Mouse (Mus musculus) midbrain, postnatal 0 days (tissue): ENCODE results near the gene Tinag. TPM values are rescaled to one million over a fixed set of nuclear protein-coding genes. Genes with fewer than 3 reads are reported as not detected.

Experiments used
- ATAC-seq: fragments of 200-750 bp; cut with Nextera tagmentation; 2 replicates; pipeline ENCODE4 v1.8.0; 2017; ENCODE audit warnings: moderate number of reproducible peaks, mild to moderate bottlenecking, moderate TSS enrichment, moderate library complexity; ENCODE audit not compliant: low FRiP score
- DNase-seq: peaks from one replicate; pipeline ENCODE4 v3.0.0-alpha.2; 2015; ENCODE audit warnings: low spot score
- H3K27ac ChIP-seq: fragments of 300-500 bp; sonication (generic); 2 replicates; pipeline ENCODE4 v1.5.1; 2014; ENCODE audit warnings: low read depth, mild to moderate bottlenecking, low read length, mixed read lengths
- H3K27me3 ChIP-seq: fragments of 300-500 bp; sonication (generic); 2 replicates; pipeline ENCODE4 v1.6.1; 2014; ENCODE audit warnings: low read length, control low read depth, mixed read lengths; ENCODE audit not compliant: insufficient read depth
- H3K36me3 ChIP-seq: fragments of 300-500 bp; sonication (generic); 2 replicates; pipeline ENCODE4 v1.6.1; 2014; ENCODE audit warnings: low read length, control low read depth, mixed read lengths; ENCODE audit not compliant: insufficient read depth
- H3K4me1 ChIP-seq: fragments of 300-500 bp; sonication (generic); 2 replicates; pipeline ENCODE4 v1.6.1; 2014; ENCODE audit warnings: mild to moderate bottlenecking, control low read depth, antibody characterized with exemption, low read length, mixed read lengths; ENCODE audit not compliant: insufficient read depth
- H3K4me2 ChIP-seq: fragments of 300-500 bp; sonication (generic); 2 replicates; pipeline ENCODE4 v1.6.1; 2014; ENCODE audit warnings: low read depth, mild to moderate bottlenecking, low read length, mixed read lengths; ENCODE audit not compliant: poor library complexity, severe bottlenecking
- H3K4me3 ChIP-seq: fragments of 300-500 bp; sonication (generic); 2 replicates; pipeline ENCODE4 v1.5.1; 2014; ENCODE audit warnings: low read depth, mild to moderate bottlenecking, low read length, moderate library complexity
- H3K9ac ChIP-seq: fragments of 300-500 bp; sonication (generic); replicated peaks from 2 replicates; pipeline ENCODE4 v1.6.1; 2014; ENCODE audit warnings: mild to moderate bottlenecking, low read length, moderate library complexity, mixed read lengths; ENCODE audit not compliant: poor library complexity, severe bottlenecking
- H3K9me3 ChIP-seq: fragments of 300-500 bp; sonication (generic); 2 replicates; pipeline ENCODE4 v1.6.1; 2016; ENCODE audit warnings: low read length, control low read depth
- CTCF ChIP-seq: IDR thresholded peaks from 2 replicates; pipeline ENCODE4 v1.5.1; 2016; ENCODE audit warnings: antibody characterized with exemption, mild to moderate bottlenecking
- WGBS: fragments of 180-500 bp; shearing (Covaris S2); extraction: QIAGEN DNeasy Blood & Tissue Kit; methylation state at CpG from one replicate; pipeline ENCODE4 v1.1.7; 2014; 5-methylcytosine and 5-hydroxymethylcytosine counted together
- polyA plus RNA-seq: library from polyadenylated mRNA; unstranded; fragments of >200 nt; fragmentation: Nextera tagmentation; extraction: Ambion mirVana; gene quantifications from 2 replicates; pipeline ENCODE4 v1.2.1, GENCODE M21; 2015
- total RNA-seq: library from RNA; depleted of rRNA; stranded (reverse); fragments of >200 nt; gene quantifications from 2 replicates; pipeline ENCODE4 v1.2.3, GENCODE M21; 2014

Tinag gene
- total and polyA plus RNA-seq, 2 experiments from 2014 or later = not detected

DNA sequence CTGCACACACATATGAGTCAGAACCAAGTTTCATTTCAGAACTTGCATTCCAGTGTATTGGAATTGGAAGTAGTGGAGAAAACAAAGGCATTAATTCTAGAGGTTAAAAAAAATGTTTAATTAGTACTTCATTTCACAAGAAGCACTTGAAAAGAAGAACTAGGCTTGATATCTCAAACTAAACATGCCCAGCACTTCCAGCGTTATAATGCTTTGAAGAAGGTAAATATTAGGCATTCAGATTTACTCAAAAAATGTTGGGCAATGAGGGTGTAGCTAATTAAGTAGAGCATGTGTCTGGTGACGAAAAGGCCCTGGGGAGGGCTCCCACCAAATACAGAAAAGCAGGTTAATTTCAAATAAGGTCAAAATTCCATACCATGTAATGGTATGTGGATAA, 4.1 kb upstream of the Tinag start:
- no peak for TF ChIP-seq CTCF
- DNase-seq (no peak), ATAC-seq (no peak)
- Histone ChIP-seq H3K9me3 (no peaks in the 10 kb centered on the region), H3K4me1 (no peaks in the 10 kb centered on the region), H3K4me3 (no peak overlapping the region), H3K9ac (no peak overlapping the region), H3K36me3 (no peaks in the 10 kb centered on the region), H3K27me3 (no peaks in the 10 kb centered on the region), H3K4me2 (no peak overlapping the region), H3K27ac (no peak overlapping the region)
- WGBS = 82% methylated on average over 2 of the region's 2 CpGs

- Histone ChIP-seq H3K27me3 (no peaks in the 10 kb centered on the region), H3K27ac (no peak overlapping the region), H3K36me3 (no peaks in the 10 kb centered on the region), H3K9me3 (no peaks in the 10 kb centered on the region), H3K4me2 (no peak overlapping the region), H3K9ac (no peak overlapping the region), H3K4me3 (no peak overlapping the region), H3K4me1 (no peaks in the 10 kb centered on the region)
- TF ChIP-seq CTCF = no peak
- DNase-seq (no peak), ATAC-seq (no peak)
- 96% methylated on average over 5 of the region's 5 CpGs for WGBS
These were observed 597 bp upstream of the Tinag start for GRCm38 (mm10) chr9:77046067-77046715.

DNA sequence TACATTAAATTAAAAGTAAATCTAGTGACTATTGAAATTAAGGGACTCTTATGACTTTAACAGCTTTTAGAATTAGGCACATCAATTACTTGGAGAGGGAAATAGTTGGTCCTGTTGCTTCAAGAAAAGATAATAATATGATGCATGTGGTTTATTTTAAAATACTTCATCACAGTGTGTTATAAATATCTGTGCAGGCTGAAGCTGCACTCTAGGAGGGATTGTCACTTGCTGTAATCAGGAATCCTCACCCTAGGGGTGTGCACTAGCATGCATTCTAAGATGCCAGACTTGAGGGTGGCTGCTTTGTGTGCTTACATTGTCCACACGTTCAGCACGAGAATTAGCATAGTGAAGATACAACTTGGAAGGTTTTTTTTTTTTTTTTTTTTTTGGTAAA, 10.2 kb downstream of the Tinag start:
- DNase-seq = no peak
- H3K36me3 ChIP-seq = no peaks in the 10 kb centered on the region
- H3K4me1 ChIP-seq = no peaks in the 10 kb centered on the region
- no peaks in the 10 kb centered on the region for H3K9me3 ChIP-seq
- no peak overlapping the region for H3K4me3 ChIP-seq
- 35% methylated on average over 2 of the region's 2 CpGs for WGBS
- H3K9ac ChIP-seq = no peak overlapping the region
- no peak overlapping the region for H3K4me2 ChIP-seq
- no peak for ATAC-seq
- TF ChIP-seq CTCF = no peak
- H3K27me3 ChIP-seq = no peaks in the 10 kb centered on the region
- H3K27ac ChIP-seq = no peak overlapping the region

GRCm38 (mm10) chr9:77032430-77033154, 13.0 kb downstream of the Tinag start:
- Histone ChIP-seq H3K9ac (no peak overlapping the region), H3K4me1 (no peaks in the 10 kb centered on the region), H3K27me3 (no peaks in the 10 kb centered on the region), H3K4me3 (no peak overlapping the region), H3K4me2 (no peak overlapping the region), H3K27ac (no peak overlapping the region), H3K36me3 (no peaks in the 10 kb centered on the region), H3K9me3 (no peaks in the 10 kb centered on the region)
- WGBS = 82% methylated on average over 9 of the region's 9 CpGs
- ATAC-seq = no peak
- DNase-seq = no peak
- no peak for TF ChIP-seq CTCF

GRCm38 (mm10) chr9:77025271-77025670, 20.3 kb downstream of the Tinag start:
- Histone ChIP-seq H3K27me3 (no peaks in the 10 kb centered on the region), H3K9me3 (no peaks in the 10 kb centered on the region), H3K4me3 (no peak overlapping the region), H3K4me1 (no peaks in the 10 kb centered on the region), H3K27ac (no peak overlapping the region), H3K4me2 (no peak overlapping the region), H3K9ac (no peak overlapping the region), H3K36me3 (no peaks in the 10 kb centered on the region)
- no peak for TF ChIP-seq CTCF
- ATAC-seq = no peak
- DNase-seq = no peak
- 82% methylated on average over 2 of the region's 2 CpGs for WGBS

GRCm38 (mm10) chr9:77018935-77019334, 26.7 kb downstream of the Tinag start:
- H3K4me2 ChIP-seq = no peak overlapping the region
- H3K36me3 ChIP-seq = no peaks in the 10 kb centered on the region
- H3K9ac ChIP-seq = no peak overlapping the region
- no peak overlapping the region for H3K27ac ChIP-seq
- 75% methylated on average over 4 of the region's 4 CpGs for WGBS
- TF ChIP-seq CTCF = no peak
- H3K9me3 ChIP-seq = no peaks in the 10 kb centered on the region
- DNase-seq (no peak), ATAC-seq (no peak)
- H3K4me3 ChIP-seq = no peak overlapping the region
- H3K27me3 ChIP-seq = no peaks in the 10 kb centered on the region
- no peaks in the 10 kb centered on the region for H3K4me1 ChIP-seq
